Mouse (Mus musculus): ENCODE results near the gene Sae1. TPM values are rescaled to one million over a fixed set of nuclear protein-coding genes. Genes with fewer than 3 reads are reported as not detected.

Sae1 gene
- polyA plus RNA-seq (2014; fragmentation: Nextera tagmentation; extraction: Ambion mirVana): 224 and 245 TPM in 2 replicates

DNA sequence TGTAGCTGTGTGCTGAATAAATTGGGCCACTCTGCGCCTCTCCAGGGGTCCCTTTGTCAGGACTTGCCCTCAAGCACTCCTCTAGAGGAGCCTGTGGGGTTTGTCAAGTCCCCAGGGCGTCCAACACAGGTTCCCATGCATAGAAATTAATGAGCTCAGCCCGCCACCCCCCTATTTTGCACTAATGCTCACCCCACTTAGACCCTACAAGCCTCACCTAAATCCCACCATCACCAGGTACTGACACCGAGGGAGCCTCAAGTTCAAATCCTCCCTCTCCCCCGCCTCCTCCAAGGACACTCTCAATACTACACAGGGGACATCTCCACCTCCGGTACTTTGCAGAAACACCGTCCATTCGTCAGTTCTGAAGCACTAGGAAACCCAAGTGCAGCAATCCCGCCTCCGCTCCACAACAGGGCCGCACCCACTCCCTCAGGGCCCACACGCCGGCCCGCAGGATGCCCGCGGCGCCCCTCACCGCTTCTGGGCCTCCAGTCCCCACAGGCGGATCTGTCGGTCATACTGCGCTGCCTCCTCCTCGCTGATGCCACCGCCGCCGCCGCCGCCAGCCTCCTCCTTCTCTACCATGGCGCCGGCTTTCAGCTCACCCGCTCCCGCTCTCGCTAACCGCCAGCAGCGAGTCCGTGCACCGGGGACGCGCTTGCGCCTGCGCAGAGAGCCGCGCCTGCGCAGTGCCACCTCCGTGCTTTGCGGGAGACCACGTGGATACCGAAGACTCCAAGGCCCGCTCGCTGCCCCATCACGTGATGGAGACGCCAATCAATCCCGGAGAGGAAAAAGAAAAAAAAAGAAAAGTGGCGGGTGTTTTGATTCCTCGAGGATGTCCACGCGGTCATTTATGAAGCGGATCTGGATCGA lies at the start of gene Sae1:
Sae1 (minus strand) TSS at position 647 of the 882 bp plus-strand sequence.
- Histone ChIP-seq H3K4me2 (replicated peaks) (peak within 1 kb of the TSS; percentile 60), H3K27me3 (ENCODE audit: control insufficient read depth, insufficient read depth, low read length) (no peaks in the 10 kb centered on the region), H3K9me3 (ENCODE audit: control insufficient read depth, low read length) (no peaks in the 10 kb centered on the region), H3K36me3 (replicated peaks; ENCODE audit: control insufficient read depth, insufficient read depth) (0 out of 2 replicates have a peak, but pooled peaks cover 5% of the 10 kb centered on the region), H3K4me3 (replicated peaks; ENCODE audit: low read length) (peak within 1 kb of the TSS; percentile 81), H3K27ac (peak within 1 kb of the TSS; percentile 81), H3K4me1 (replicated peaks; ENCODE audit: control insufficient read depth, insufficient read depth, low read length) (peaks cover 11% of the 10 kb centered on the region), H3K9ac (peak within 1 kb of the TSS; percentile 89)
- DNase-seq (ENCODE audit: low spot score): peak; percentile 99
- WGBS: under 1% methylated on average over 58 of the region's 58 CpGs
- peak; percentile 94 for ATAC-seq (ENCODE audit: low FRiP score)

DNA sequence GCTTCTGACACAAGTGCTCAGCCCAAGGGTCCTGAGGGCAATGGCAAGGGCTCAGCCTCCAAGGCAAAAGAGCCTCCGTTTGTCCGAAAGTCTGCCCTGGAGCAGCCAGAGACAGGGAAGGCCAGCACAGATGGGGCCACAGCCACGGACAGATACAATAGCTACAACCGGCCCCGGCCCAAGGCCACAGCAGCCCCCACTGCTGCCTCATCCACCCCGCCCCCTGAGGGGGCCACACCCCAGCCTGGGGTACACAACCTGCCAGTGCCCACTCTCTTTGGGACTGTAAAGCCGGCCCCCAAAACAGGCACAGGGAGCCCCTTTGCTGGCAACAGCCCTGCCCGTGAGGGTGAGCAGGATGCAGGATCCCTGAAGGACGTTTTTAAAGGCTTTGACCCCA lies 47.5 kb upstream of the Sae1 start:
- Histone ChIP-seq H3K27me3 (ENCODE audit: control insufficient read depth, insufficient read depth, low read length) (no peaks in the 10 kb centered on the region), H3K27ac (no peak overlapping the region), H3K9ac (no peak overlapping the region), H3K9me3 (ENCODE audit: control insufficient read depth, low read length) (no peaks in the 10 kb centered on the region), H3K4me3 (replicated peaks; ENCODE audit: low read length) (no peak overlapping the region), H3K4me2 (replicated peaks) (no peak overlapping the region), H3K4me1 (replicated peaks; ENCODE audit: control insufficient read depth, insufficient read depth, low read length) (no peaks in the 10 kb centered on the region), H3K36me3 (replicated peaks; ENCODE audit: control insufficient read depth, insufficient read depth) (peaks cover 69% of the 10 kb centered on the region)
- no peak for DNase-seq (ENCODE audit: low spot score)
- no peak for ATAC-seq (ENCODE audit: low FRiP score)
- 94% methylated on average over 9 of the region's 9 CpGs for WGBS

GRCm38 (mm10) chr7:16433352-16433971 lies 45.9 kb upstream of the Sae1 start:
- WGBS: 93% methylated on average over 3 of the region's 3 CpGs
- no peaks in the 10 kb centered on the region for H3K4me1 ChIP-seq (replicated peaks; ENCODE audit: control insufficient read depth, insufficient read depth, low read length)

GRCm38 (mm10) chr7:16426129-16426729 lies 38.6 kb upstream of the Sae1 start:
- Histone ChIP-seq H3K9ac (no peak overlapping the region), H3K27me3 (ENCODE audit: control insufficient read depth, insufficient read depth, low read length) (no peaks in the 10 kb centered on the region), H3K4me1 (replicated peaks; ENCODE audit: control insufficient read depth, insufficient read depth, low read length) (no peaks in the 10 kb centered on the region), H3K36me3 (replicated peaks; ENCODE audit: control insufficient read depth, insufficient read depth) (peaks cover 100% of the 10 kb centered on the region), H3K4me3 (replicated peaks; ENCODE audit: low read length) (no peak overlapping the region), H3K4me2 (replicated peaks) (no peak overlapping the region), H3K27ac (no peak overlapping the region), H3K9me3 (ENCODE audit: control insufficient read depth, low read length) (no peaks in the 10 kb centered on the region)
- ATAC-seq (ENCODE audit: low FRiP score) (peak; percentile 61; the same call in 1 of the 2 replicates), DNase-seq (ENCODE audit: low spot score) (peak; percentile 38)
- 53% methylated on average over 4 of the region's 4 CpGs for WGBS

More at GRCm38 (mm10) chr7:16433352-16433971, 45.9 kb upstream of the Sae1 start:
- no peaks in the 10 kb centered on the region for H3K9me3 ChIP-seq (ENCODE audit: control insufficient read depth, low read length)
- H3K27me3 ChIP-seq (ENCODE audit: control insufficient read depth, insufficient read depth, low read length): no peaks in the 10 kb centered on the region
- no peak overlapping the region for H3K9ac ChIP-seq
- DNase-seq (ENCODE audit: low spot score) (no peak), ATAC-seq (ENCODE audit: low FRiP score) (no peak)
- no peak overlapping the region for H3K4me3 ChIP-seq (replicated peaks; ENCODE audit: low read length)
- no peak overlapping the region for H3K27ac ChIP-seq
- H3K36me3 ChIP-seq (replicated peaks; ENCODE audit: control insufficient read depth, insufficient read depth): peaks cover 86% of the 10 kb centered on the region
- no peak overlapping the region for H3K4me2 ChIP-seq (replicated peaks)

DNA sequence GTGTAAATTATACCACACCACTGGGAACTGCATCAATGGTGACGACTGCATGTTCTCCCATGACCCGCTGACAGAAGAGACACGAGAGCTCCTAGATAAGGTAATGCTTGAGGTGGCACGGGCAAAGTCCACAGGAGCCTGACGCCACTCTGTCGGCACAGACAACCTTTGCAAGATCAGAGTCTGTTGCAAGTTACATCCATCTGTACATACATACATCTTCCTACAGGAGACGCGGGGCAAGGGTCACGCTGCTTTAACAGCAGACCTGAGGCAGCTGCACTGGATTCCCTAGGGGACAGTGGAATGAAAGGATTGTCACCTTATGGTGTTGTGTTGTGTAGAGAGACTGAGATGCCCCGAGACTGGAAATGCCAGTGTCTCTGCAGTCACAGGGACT lies 38.1 kb upstream of the Sae1 start:
- Histone ChIP-seq H3K36me3 (replicated peaks; ENCODE audit: control insufficient read depth, insufficient read depth) (peaks cover 100% of the 10 kb centered on the region), H3K4me3 (replicated peaks; ENCODE audit: low read length) (no peak overlapping the region), H3K4me1 (replicated peaks; ENCODE audit: control insufficient read depth, insufficient read depth, low read length) (no peaks in the 10 kb centered on the region), H3K27me3 (ENCODE audit: control insufficient read depth, insufficient read depth, low read length) (no peaks in the 10 kb centered on the region), H3K27ac (no peak overlapping the region), H3K9ac (no peak overlapping the region), H3K4me2 (replicated peaks) (no peak overlapping the region), H3K9me3 (ENCODE audit: control insufficient read depth, low read length) (no peaks in the 10 kb centered on the region)
- WGBS: 92% methylated on average over 10 of the region's 10 CpGs
- ATAC-seq (ENCODE audit: low FRiP score) (no peak), DNase-seq (ENCODE audit: low spot score) (no peak)

DNA sequence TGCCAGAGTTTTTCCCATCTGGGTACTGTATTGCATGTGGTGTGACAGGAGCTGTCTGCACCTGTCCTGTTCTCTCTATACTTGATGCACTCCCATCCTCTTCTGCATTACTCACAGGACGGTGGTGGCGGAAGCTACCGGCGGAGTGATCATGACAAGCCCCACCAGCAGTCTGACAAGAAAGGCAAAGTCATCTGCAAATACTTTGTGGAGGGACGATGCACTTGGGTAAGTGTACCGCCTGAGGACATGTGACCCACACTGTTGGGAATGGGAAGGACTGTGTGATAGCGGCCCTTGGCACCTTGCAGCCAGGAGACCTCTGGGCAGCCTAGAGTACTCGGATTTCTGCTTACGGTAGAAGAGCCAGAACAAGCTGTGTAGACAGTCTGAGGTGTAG lies 36.1 kb upstream of the Sae1 start:
- Histone ChIP-seq H3K4me2 (replicated peaks) (no peak overlapping the region), H3K4me3 (replicated peaks; ENCODE audit: low read length) (no peak overlapping the region), H3K27me3 (ENCODE audit: control insufficient read depth, insufficient read depth, low read length) (no peaks in the 10 kb centered on the region), H3K9ac (no peak overlapping the region), H3K4me1 (replicated peaks; ENCODE audit: control insufficient read depth, insufficient read depth, low read length) (no peaks in the 10 kb centered on the region), H3K9me3 (ENCODE audit: control insufficient read depth, low read length) (no peaks in the 10 kb centered on the region), H3K27ac (no peak overlapping the region), H3K36me3 (replicated peaks; ENCODE audit: control insufficient read depth, insufficient read depth) (peaks cover 100% of the 10 kb centered on the region)
- no peak for DNase-seq (ENCODE audit: low spot score)
- ATAC-seq (ENCODE audit: low FRiP score): no peak
- WGBS: 93% methylated on average over 9 of the region's 9 CpGs

GRCm38 (mm10) chr7:16422222-16422856 lies 34.7 kb upstream of the Sae1 start:
- 83% methylated on average over 18 of the region's 18 CpGs for WGBS
- Histone ChIP-seq H3K27me3 (ENCODE audit: control insufficient read depth, insufficient read depth, low read length) (no peaks in the 10 kb centered on the region), H3K36me3 (replicated peaks; ENCODE audit: control insufficient read depth, insufficient read depth) (peaks cover 99% of the 10 kb centered on the region), H3K9ac (no peak overlapping the region), H3K9me3 (ENCODE audit: control insufficient read depth, low read length) (no peaks in the 10 kb centered on the region), H3K4me1 (replicated peaks; ENCODE audit: control insufficient read depth, insufficient read depth, low read length) (no peaks in the 10 kb centered on the region), H3K4me2 (replicated peaks) (no peak overlapping the region), H3K4me3 (replicated peaks; ENCODE audit: low read length) (no peak overlapping the region), H3K27ac (no peak overlapping the region)
- DNase-seq (ENCODE audit: low spot score) (no peak), ATAC-seq (ENCODE audit: low FRiP score) (no peak)

DNA sequence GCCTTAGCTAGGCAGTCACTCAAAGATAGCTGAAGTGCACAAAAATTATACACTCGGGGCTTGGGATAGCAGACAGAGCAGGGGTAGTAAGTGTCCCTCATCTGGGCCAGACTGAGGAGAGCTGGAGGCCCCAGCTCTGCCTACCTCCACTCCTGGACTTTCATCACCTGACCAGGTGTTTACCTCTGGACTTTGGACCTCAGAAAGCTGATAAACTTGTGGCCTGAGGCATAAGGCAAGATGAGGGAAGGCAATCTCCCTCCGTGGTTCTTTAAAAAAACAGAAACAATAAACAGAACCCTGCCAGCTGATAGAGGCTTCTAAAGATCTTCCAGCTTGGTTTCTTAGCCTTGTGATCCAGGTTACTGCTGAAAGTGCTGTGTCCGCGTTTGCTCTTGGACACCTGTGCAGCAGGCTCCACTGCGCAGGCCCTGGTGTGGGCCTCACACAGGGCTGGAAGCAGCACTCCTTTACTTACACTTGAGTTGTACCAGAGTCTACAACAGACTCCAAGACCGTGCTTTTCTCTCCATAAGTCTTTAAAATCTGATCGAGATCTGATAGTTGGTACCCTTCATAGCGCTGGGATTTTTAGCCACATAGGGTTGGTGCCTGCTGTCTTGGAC lies 33.0 kb upstream of the Sae1 start:
- ATAC-seq (ENCODE audit: low FRiP score): no peak
- WGBS: 95% methylated on average over 8 of the region's 8 CpGs
- Histone ChIP-seq H3K4me1 (replicated peaks; ENCODE audit: control insufficient read depth, insufficient read depth, low read length) (no peaks in the 10 kb centered on the region), H3K4me3 (replicated peaks; ENCODE audit: low read length) (no peak overlapping the region), H3K27me3 (ENCODE audit: control insufficient read depth, insufficient read depth, low read length) (no peaks in the 10 kb centered on the region), H3K4me2 (replicated peaks) (no peak overlapping the region), H3K36me3 (replicated peaks; ENCODE audit: control insufficient read depth, insufficient read depth) (peaks cover 95% of the 10 kb centered on the region), H3K9ac (no peak overlapping the region), H3K9me3 (ENCODE audit: control insufficient read depth, low read length) (no peaks in the 10 kb centered on the region), H3K27ac (no peak overlapping the region)
- no peak for DNase-seq (ENCODE audit: low spot score)
